Mouse (Mus musculus) heart, adult 2 months (tissue): ENCODE measurements around the gene Gm20379.

Experiments
- CTCF ChIP-seq: fragments of 200-600 bp; IDR thresholded peaks from 2 replicates; pipeline ENCODE4 v1.8.1; 2022; ENCODE audit warnings: antibody characterized with exemption, mild to moderate bottlenecking, moderate library complexity
- POLR2A ChIP-seq: fragments of 200-500 bp; IDR thresholded peaks from 2 replicates; pipeline ENCODE4 v1.6.1; 2011; ENCODE audit warnings: mild to moderate bottlenecking, low read depth, low read length, control low read depth; ENCODE audit not compliant: insufficient read depth

- TF ChIP-seq CTCF (no peak), POLR2A (no peak)
Observed at GRCm38 (mm10) chr13:92296490-92296889, 9.3 kb upstream of the Gm20379 start.
